Mouse (Mus musculus) hindbrain, embryonic 15.5 days (tissue): Measurements from ENCODE around the gene Rbp1. TPM values are rescaled to one million over a fixed set of nuclear protein-coding genes. Genes with fewer than 3 reads are reported as not detected.

Experiments used
- polyA plus RNA-seq: library from polyadenylated mRNA; unstranded; fragments of >200 nt; fragmentation: Nextera tagmentation; extraction: Ambion mirVana; gene quantifications from 2 replicates; pipeline ENCODE4 v1.2.1, GENCODE M21; 2015

The Rbp1 gene
- polyA plus RNA-seq, 1 experiment from 2014 or later = 45.7 TPM

Other genes starting within 250 kb of the Rbp1 start
- gene Nmnat3, start 135.5 kb upstream of the Rbp1 start, polyA plus RNA-seq = 1.2 and 1.4 TPM in 2 replicates
- 0.35 and 1.1 TPM in 2 replicates for gene Rbp2, start 63.2 kb downstream of the Rbp1 start, polyA plus RNA-seq
- 118 and 121 TPM in 2 replicates for gene Copb2, start 140.8 kb downstream of the Rbp1 start, polyA plus RNA-seq
- 54.0 and 55.8 TPM in 2 replicates for gene Mrps22, start 178.7 kb downstream of the Rbp1 start, polyA plus RNA-seq